Mouse (Mus musculus) heart, embryonic 11.5 days (tissue): ENCODE measurements around the gene Ndufs5. TPM values are rescaled to one million over a fixed set of nuclear protein-coding genes. Genes with fewer than 3 reads are reported as not detected.
A peak's percentile ranks its signal among the peaks of the same experiment; 100 is the strongest.

Experiments
- ATAC-seq: fragments of 200-750 bp; cut with Nextera tagmentation; replicated peaks from 2 replicates; pipeline ENCODE4 v1.8.0; 2017; ENCODE audit warnings: moderate library complexity; ENCODE audit not compliant: insufficient number of reproducible peaks, low FRiP score, low TSS enrichment
- H3K27ac ChIP-seq: fragments of 300-500 bp; sonication (generic); 2 replicates; pipeline ENCODE4 v1.5.1; 2014; ENCODE audit warnings: mild to moderate bottlenecking, low read depth, low read length
- H3K27me3 ChIP-seq: fragments of 300-500 bp; sonication (generic); 2 replicates; pipeline ENCODE4 v1.6.1; 2014; ENCODE audit warnings: mild to moderate bottlenecking, low read length, mixed read lengths; ENCODE audit not compliant: control insufficient read depth, insufficient read depth
- H3K36me3 ChIP-seq: fragments of 300-500 bp; sonication (generic); 2 replicates; pipeline ENCODE4 v1.6.1; 2014; ENCODE audit warnings: mild to moderate bottlenecking, low read length, moderate library complexity, mixed read lengths; ENCODE audit not compliant: control insufficient read depth, insufficient read depth
- H3K4me1 ChIP-seq: fragments of 300-500 bp; sonication (generic); 2 replicates; pipeline ENCODE4 v1.6.1; 2014; ENCODE audit warnings: low read length; ENCODE audit not compliant: control insufficient read depth, insufficient read depth
- H3K4me2 ChIP-seq: fragments of 300-500 bp; sonication (generic); 2 replicates; pipeline ENCODE4 v1.6.1; 2014; ENCODE audit warnings: mild to moderate bottlenecking, moderate library complexity
- H3K4me3 ChIP-seq: fragments of 300-500 bp; sonication (generic); 2 replicates; pipeline ENCODE4 v1.5.1; 2014; ENCODE audit warnings: low read depth, low read length
- H3K9ac ChIP-seq: fragments of 300-500 bp; sonication (generic); 2 replicates; pipeline ENCODE4 v1.6.1; 2014; ENCODE audit warnings: mild to moderate bottlenecking, low read depth, low read length, moderate library complexity
- H3K9me3 ChIP-seq: fragments of 300-500 bp; sonication (generic); replicated peaks from 2 replicates; pipeline ENCODE4 v1.6.1; 2016; ENCODE audit warnings: low read length; ENCODE audit not compliant: control insufficient read depth
- WGBS: fragments of 180-500 bp; shearing (Covaris S2); extraction: QIAGEN DNeasy Blood & Tissue Kit; methylation state at CpG from one replicate; pipeline ENCODE4 v1.1.7; 2014; ENCODE audit not compliant: insufficient replicate concordance; 5-methylcytosine and 5-hydroxymethylcytosine counted together
- polyA plus RNA-seq: library from polyadenylated mRNA; unstranded; fragments of >200 nt; fragmentation: Nextera tagmentation; extraction: Ambion mirVana; gene quantifications from 2 replicates; pipeline ENCODE4 v1.2.1, GENCODE M21; 2014

Ndufs5 gene
- 490 and 495 TPM in 2 replicates for polyA plus RNA-seq

DNA sequence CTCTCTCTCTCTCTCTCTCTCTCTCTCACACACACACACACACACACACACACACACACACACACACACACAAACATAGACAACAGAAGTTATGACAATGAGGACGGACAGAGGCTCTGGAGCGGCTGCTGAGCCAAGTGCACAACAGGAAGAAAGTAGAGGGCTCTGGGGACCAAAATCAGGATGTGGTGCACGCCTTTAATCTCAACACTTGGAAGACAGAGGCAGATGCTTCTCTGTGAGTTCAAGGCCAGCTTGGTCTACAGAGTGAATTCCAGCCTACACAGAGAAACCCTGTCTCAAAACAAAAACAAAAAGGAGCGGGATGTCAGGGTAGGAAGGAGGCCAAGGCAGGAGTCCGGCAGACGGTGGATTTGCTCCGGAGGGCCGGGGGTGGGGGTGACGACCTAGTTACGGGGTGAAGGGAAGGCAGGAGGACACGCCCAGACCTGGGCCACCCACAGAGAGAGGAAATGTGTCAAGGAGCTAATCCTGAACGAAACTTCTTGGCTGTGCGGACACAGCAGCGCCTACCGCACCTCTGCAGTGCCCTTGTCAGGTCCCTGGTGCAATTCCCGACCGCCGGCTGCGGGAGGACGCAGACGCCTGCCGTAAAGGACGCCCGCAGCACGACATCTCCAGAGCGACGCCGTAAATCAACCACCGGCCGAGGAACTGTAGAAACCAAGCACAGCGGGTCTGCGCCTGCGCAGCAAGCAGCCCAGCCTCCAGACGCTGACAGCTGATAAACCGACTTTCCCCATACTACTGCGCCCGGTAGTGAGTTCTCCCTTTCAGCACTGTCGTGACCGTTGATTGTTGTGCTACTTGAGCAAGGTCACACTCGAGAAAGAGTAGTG, at the start of gene Ndufs5:
Ndufs5 (minus strand) TSS at position 629 of the 860 bp plus-strand sequence.
- peak within 1 kb of the TSS; percentile 72 for H3K27ac ChIP-seq
- peak within 1 kb of the TSS; percentile 92 for H3K9ac ChIP-seq
- H3K4me1 ChIP-seq, result peaks cover 3% of the 10 kb centered on the region; the same call in 1 of the 2 replicates
- WGBS, result under 1% methylated on average over 40 of the region's 40 CpGs
- no peaks in the 10 kb centered on the region for H3K27me3 ChIP-seq
- H3K9me3 ChIP-seq, result no peaks in the 10 kb centered on the region
- peaks cover 12% of the 10 kb centered on the region; the same call in 1 of the 2 replicates for H3K36me3 ChIP-seq
- peak; percentile 92 for ATAC-seq
- H3K4me2 ChIP-seq, result peak within 1 kb of the TSS; percentile 73
- peak within 1 kb of the TSS; percentile 94 for H3K4me3 ChIP-seq

- no peak overlapping the region for H3K27ac ChIP-seq
- no peak for ATAC-seq
- no peaks in the 10 kb centered on the region for H3K36me3 ChIP-seq
- no peak overlapping the region for H3K4me2 ChIP-seq
- H3K9me3 ChIP-seq, result no peaks in the 10 kb centered on the region
- H3K27me3 ChIP-seq, result no peaks in the 10 kb centered on the region
- WGBS, result 70% methylated on average over 6 of the region's 6 CpGs
- H3K4me3 ChIP-seq, result no peak overlapping the region
- H3K4me1 ChIP-seq, result no peaks in the 10 kb centered on the region
- H3K9ac ChIP-seq, result no peak overlapping the region
Measured at GRCm38 (mm10) chr4:123765071-123765470, 47.1 kb upstream of the Ndufs5 start.

DNA sequence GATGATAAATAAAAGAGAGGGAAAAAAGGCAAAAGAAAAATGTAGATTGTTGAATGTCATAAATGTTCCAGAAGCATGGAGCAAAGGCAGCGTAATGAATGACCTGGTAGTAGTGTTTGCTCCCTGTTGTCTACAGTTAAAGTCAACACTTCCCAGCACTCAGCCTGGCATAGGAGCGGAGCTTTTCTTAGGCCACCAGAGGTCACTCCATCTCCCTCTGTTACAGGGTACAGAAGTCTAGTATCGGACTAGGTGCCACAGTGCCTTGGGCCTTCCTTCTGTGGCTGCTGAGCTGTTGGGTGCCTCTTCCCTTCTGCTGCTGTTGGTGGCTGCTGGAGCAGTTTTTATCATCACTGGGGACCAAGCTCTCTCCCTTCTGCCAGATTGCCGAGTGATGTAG, 40.3 kb upstream of the Ndufs5 start:
- H3K9me3 ChIP-seq, result no peaks in the 10 kb centered on the region
- WGBS, result 49% methylated on average over 4 of the region's 4 CpGs
- no peaks in the 10 kb centered on the region for H3K4me1 ChIP-seq
- H3K27ac ChIP-seq, result no peak overlapping the region
- no peaks in the 10 kb centered on the region for H3K27me3 ChIP-seq
- H3K36me3 ChIP-seq, result no peaks in the 10 kb centered on the region
- H3K4me2 ChIP-seq, result no peak overlapping the region
- no peak for ATAC-seq
- no peak overlapping the region for H3K4me3 ChIP-seq
- no peak overlapping the region for H3K9ac ChIP-seq

GRCm38 (mm10) chr4:123750707-123751312, 32.8 kb upstream of the Ndufs5 start:
- no peaks in the 10 kb centered on the region for H3K27me3 ChIP-seq
- H3K4me1 ChIP-seq, result peaks cover 6% of the 10 kb centered on the region
- peak overlapping the region; percentile 49; the same call in 1 of the 2 replicates for H3K9ac ChIP-seq
- no peak overlapping the region for H3K27ac ChIP-seq
- ATAC-seq, result no peak
- no peaks in the 10 kb centered on the region for H3K36me3 ChIP-seq
- H3K4me2 ChIP-seq, result peak overlapping the region; percentile 71
- H3K4me3 ChIP-seq, result peak overlapping the region; percentile 95
- under 1% methylated on average over 8 of the region's 8 CpGs for WGBS
- no peaks in the 10 kb centered on the region for H3K9me3 ChIP-seq

- H3K4me1 ChIP-seq, result peaks cover 6% of the 10 kb centered on the region
- 1% methylated on average over 45 of the region's 46 CpGs for WGBS
- peak within 1 kb of the TSS; percentile 95 for H3K4me3 ChIP-seq
- no peaks in the 10 kb centered on the region for H3K36me3 ChIP-seq
- peak within 1 kb of the TSS; percentile 84 for H3K27ac ChIP-seq
- peak within 1 kb of the TSS; percentile 82 for H3K9ac ChIP-seq
- peak; percentile 96 for ATAC-seq
- H3K9me3 ChIP-seq, result no peaks in the 10 kb centered on the region
- no peaks in the 10 kb centered on the region for H3K27me3 ChIP-seq
- peak within 1 kb of the TSS; percentile 85 for H3K4me2 ChIP-seq
Measured at GRCm38 (mm10) chr4:123750152-123750651, 32.2 kb upstream of the Ndufs5 start, which contains the start of gene Akirin1. Gene Akirin1, minus strand, starts transcription at chr4:123750345.

DNA sequence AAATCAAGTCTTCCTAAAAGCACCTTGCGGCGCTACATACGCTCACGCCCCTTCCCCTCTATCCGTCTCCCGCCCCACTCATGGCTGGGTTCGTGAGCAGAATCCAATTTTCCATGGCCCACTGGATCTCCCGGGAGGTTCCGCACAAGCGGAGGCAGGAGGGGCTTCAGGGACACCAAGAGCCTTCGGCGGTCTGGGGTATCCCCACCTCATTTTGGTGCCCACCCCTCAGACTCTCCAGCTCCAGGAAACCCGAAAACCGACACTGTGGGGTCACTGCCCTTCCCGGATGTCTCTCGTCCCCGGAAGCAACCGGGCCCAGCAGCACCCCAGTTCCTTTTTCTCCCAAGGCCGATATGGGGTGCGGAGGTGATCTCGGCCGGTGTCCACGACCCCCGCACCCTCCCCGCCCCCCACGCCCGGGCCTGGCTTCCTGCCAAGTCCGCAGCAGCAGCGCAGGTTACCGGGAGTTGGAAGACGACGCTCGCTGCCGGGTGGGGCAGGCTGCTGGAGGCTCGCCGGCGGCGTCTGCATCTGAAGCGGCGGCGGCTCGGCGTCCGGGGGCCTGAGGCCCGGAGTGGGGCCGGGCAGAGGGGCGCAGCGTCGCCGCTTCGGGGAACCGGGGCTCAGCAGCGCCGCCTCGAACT, 31.6 kb upstream of the Ndufs5 start:
- under 1% methylated on average over 39 of the region's 55 CpGs for WGBS

DNA sequence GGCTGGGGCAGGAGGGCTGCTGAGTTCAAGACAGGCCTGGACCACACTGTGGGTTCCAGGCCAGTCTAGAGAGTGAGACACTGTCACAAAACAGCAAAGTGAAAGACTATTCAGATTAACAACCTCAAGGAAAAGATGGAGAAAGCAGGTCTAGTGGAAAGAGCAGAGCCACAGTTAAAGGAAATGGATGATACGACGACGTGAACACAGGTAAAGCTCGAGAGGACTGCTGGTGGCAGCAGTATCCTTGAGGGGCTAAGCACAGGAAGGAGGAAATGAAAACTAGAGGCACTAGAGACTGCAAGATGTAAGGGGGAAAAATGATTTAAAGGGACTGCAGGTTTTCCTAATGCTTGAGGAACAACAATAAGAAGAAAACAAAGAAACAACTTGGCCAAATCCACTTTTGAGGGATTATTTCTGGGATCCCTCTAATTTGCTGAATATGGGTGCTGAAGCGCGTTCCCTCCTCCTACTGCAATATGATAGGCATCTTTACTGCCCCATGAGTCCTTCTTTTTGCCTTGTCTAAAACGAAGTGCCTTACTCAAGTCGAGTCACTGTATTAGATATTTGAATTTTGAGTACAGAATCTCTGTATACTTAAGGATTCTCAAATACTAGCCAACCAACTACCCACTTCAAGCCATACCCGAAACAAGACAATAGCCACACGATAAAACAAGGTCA, 30.9 kb upstream of the Ndufs5 start:
- peak overlapping the region; percentile 95 for H3K4me3 ChIP-seq
- peaks cover 6% of the 10 kb centered on the region for H3K4me1 ChIP-seq
- WGBS, result 16% methylated on average over 10 of the region's 10 CpGs
- no peaks in the 10 kb centered on the region for H3K27me3 ChIP-seq
- ATAC-seq, result no peak
- no peaks in the 10 kb centered on the region for H3K36me3 ChIP-seq
- peak overlapping the region; percentile 82 for H3K9ac ChIP-seq
- H3K9me3 ChIP-seq, result no peaks in the 10 kb centered on the region
- no peak overlapping the region for H3K27ac ChIP-seq
- H3K4me2 ChIP-seq, result peak overlapping the region; percentile 85

More for the DNA sequence above, 31.6 kb upstream of the Ndufs5 start:
- ATAC-seq, result peak; percentile 79
- H3K27me3 ChIP-seq, result no peaks in the 10 kb centered on the region
- H3K4me3 ChIP-seq, result peak overlapping the region; percentile 95
- peak overlapping the region; percentile 85 for H3K4me2 ChIP-seq
- H3K9ac ChIP-seq, result peak overlapping the region; percentile 82
- H3K4me1 ChIP-seq, result peaks cover 6% of the 10 kb centered on the region
- H3K27ac ChIP-seq, result peak overlapping the region; percentile 84
- no peaks in the 10 kb centered on the region for H3K36me3 ChIP-seq
- no peaks in the 10 kb centered on the region for H3K9me3 ChIP-seq
